Mouse (Mus musculus): ENCODE measurements around the gene Mybbp1a. TPM values are rescaled to one million over a fixed set of nuclear protein-coding genes. Genes with fewer than 3 reads are reported as not detected.
A peak's percentile ranks its signal among the peaks of the same experiment; 100 is the strongest.

The Mybbp1a gene
- 59.8 and 71.3 TPM in 2 replicates for polyA plus RNA-seq (2012; ENCODE audit: insufficient read depth, low replicate concordance)

- Histone ChIP-seq H3K27me3 (replicated peaks) (peaks cover 8% of the 10 kb centered on the region), H3K9me3 (no peaks in the 10 kb centered on the region), H3K4me3 (replicated peaks) (peak within 1 kb of the TSS; percentile 97), H3K36me3 (replicated peaks; ENCODE audit: low read length) (peaks cover 42% of the 10 kb centered on the region), H3K4me1 (peaks cover 55% of the 10 kb centered on the region)
- TF ChIP-seq GATA1 (IDR thresholded peaks at IDR 0.05; ENCODE audit: borderline replicate concordance, low read length) (no peak), FLI1 (IDR thresholded peaks at IDR 0.05; ENCODE audit: low read length) (no peak)
Observed at GRCm38 (mm10) chr11:72440965-72441664, at the start of gene Mybbp1a. Gene Mybbp1a (plus strand): TSS chr11:72441355.

GRCm38 (mm10) chr11:72393243-72393642, 47.9 kb upstream of the Mybbp1a start:
- Histone ChIP-seq H3K36me3 (replicated peaks; ENCODE audit: low read length) (no peaks in the 10 kb centered on the region), H3K4me1 (peaks cover 17% of the 10 kb centered on the region), H3K27me3 (replicated peaks) (peaks cover 54% of the 10 kb centered on the region), H3K9me3 (no peaks in the 10 kb centered on the region), H3K4me3 (replicated peaks) (no peak overlapping the region)
- TF ChIP-seq FLI1 (IDR thresholded peaks at IDR 0.05; ENCODE audit: low read length): no peak
- TF ChIP-seq GATA1 (IDR thresholded peaks at IDR 0.05; ENCODE audit: borderline replicate concordance, low read length): no peak

- no peak for TF ChIP-seq FLI1 (IDR thresholded peaks at IDR 0.05; ENCODE audit: low read length)
- TF ChIP-seq GATA1 (IDR thresholded peaks at IDR 0.05; ENCODE audit: borderline replicate concordance, low read length): no peak
- H3K4me3 ChIP-seq (replicated peaks): no peak overlapping the region
- H3K9me3 ChIP-seq: no peaks in the 10 kb centered on the region
- H3K27me3 ChIP-seq (replicated peaks): peaks cover 53% of the 10 kb centered on the region
- no peaks in the 10 kb centered on the region for H3K36me3 ChIP-seq (replicated peaks; ENCODE audit: low read length)
- H3K4me1 ChIP-seq: peaks cover 17% of the 10 kb centered on the region
Observed at GRCm38 (mm10) chr11:72393669-72394068, 47.5 kb upstream of the Mybbp1a start.

GRCm38 (mm10) chr11:72394694-72395093, 46.5 kb upstream of the Mybbp1a start:
- H3K9me3 ChIP-seq: peaks cover 3% of the 10 kb centered on the region
- H3K4me3 ChIP-seq (replicated peaks): no peak overlapping the region
- no peaks in the 10 kb centered on the region for H3K36me3 ChIP-seq (replicated peaks; ENCODE audit: low read length)
- H3K4me1 ChIP-seq: peaks cover 17% of the 10 kb centered on the region
- TF ChIP-seq FLI1 (IDR thresholded peaks at IDR 0.05; ENCODE audit: low read length) (no peak), GATA1 (IDR thresholded peaks at IDR 0.05; ENCODE audit: borderline replicate concordance, low read length) (no peak)
- peaks cover 59% of the 10 kb centered on the region for H3K27me3 ChIP-seq (replicated peaks)

GRCm38 (mm10) chr11:72395652-72396051, 45.5 kb upstream of the Mybbp1a start:
- H3K36me3 ChIP-seq (replicated peaks; ENCODE audit: low read length): no peaks in the 10 kb centered on the region
- H3K4me1 ChIP-seq: peaks cover 17% of the 10 kb centered on the region
- TF ChIP-seq FLI1 (IDR thresholded peaks at IDR 0.05; ENCODE audit: low read length) (no peak), GATA1 (IDR thresholded peaks at IDR 0.05; ENCODE audit: borderline replicate concordance, low read length) (no peak)
- H3K27me3 ChIP-seq (replicated peaks): peaks cover 67% of the 10 kb centered on the region
- peaks cover 7% of the 10 kb centered on the region for H3K9me3 ChIP-seq
- H3K4me3 ChIP-seq (replicated peaks): no peak overlapping the region

GRCm38 (mm10) chr11:72396621-72397020, 44.5 kb upstream of the Mybbp1a start:
- Histone ChIP-seq H3K36me3 (replicated peaks; ENCODE audit: low read length) (no peaks in the 10 kb centered on the region), H3K27me3 (replicated peaks) (peaks cover 74% of the 10 kb centered on the region)
- TF ChIP-seq GATA1 (IDR thresholded peaks at IDR 0.05; ENCODE audit: borderline replicate concordance, low read length) (no peak), FLI1 (IDR thresholded peaks at IDR 0.05; ENCODE audit: low read length) (no peak)

GRCm38 (mm10) chr11:72397072-72397471, 44.1 kb upstream of the Mybbp1a start:
- H3K9me3 ChIP-seq: peaks cover 7% of the 10 kb centered on the region
- TF ChIP-seq GATA1 (IDR thresholded peaks at IDR 0.05; ENCODE audit: borderline replicate concordance, low read length) (no peak), FLI1 (IDR thresholded peaks at IDR 0.05; ENCODE audit: low read length) (no peak)
- peaks cover 17% of the 10 kb centered on the region for H3K4me1 ChIP-seq
- no peaks in the 10 kb centered on the region for H3K36me3 ChIP-seq (replicated peaks; ENCODE audit: low read length)
- H3K4me3 ChIP-seq (replicated peaks): no peak overlapping the region
- H3K27me3 ChIP-seq (replicated peaks): peaks cover 75% of the 10 kb centered on the region

More at GRCm38 (mm10) chr11:72396621-72397020, 44.5 kb upstream of the Mybbp1a start:
- Histone ChIP-seq H3K9me3 (peaks cover 7% of the 10 kb centered on the region), H3K4me1 (peaks cover 17% of the 10 kb centered on the region), H3K4me3 (replicated peaks) (no peak overlapping the region)

GRCm38 (mm10) chr11:72397811-72398525, 43.2 kb upstream of the Mybbp1a start:
- Histone ChIP-seq H3K4me3 (replicated peaks) (no peak overlapping the region), H3K27me3 (replicated peaks) (peaks cover 84% of the 10 kb centered on the region), H3K36me3 (replicated peaks; ENCODE audit: low read length) (no peaks in the 10 kb centered on the region), H3K9me3 (peaks cover 7% of the 10 kb centered on the region), H3K4me1 (peaks cover 17% of the 10 kb centered on the region)
- no peak for TF ChIP-seq GATA1 (IDR thresholded peaks at IDR 0.05; ENCODE audit: borderline replicate concordance, low read length)
- TF ChIP-seq FLI1 (IDR thresholded peaks at IDR 0.05; ENCODE audit: low read length): no peak

- H3K36me3 ChIP-seq (replicated peaks; ENCODE audit: low read length): no peaks in the 10 kb centered on the region
- peaks cover 7% of the 10 kb centered on the region for H3K9me3 ChIP-seq
- peaks cover 87% of the 10 kb centered on the region for H3K27me3 ChIP-seq (replicated peaks)
- TF ChIP-seq GATA1 (IDR thresholded peaks at IDR 0.05; ENCODE audit: borderline replicate concordance, low read length): no peak
- TF ChIP-seq FLI1 (IDR thresholded peaks at IDR 0.05; ENCODE audit: low read length): no peak
- no peaks in the 10 kb centered on the region for H3K4me1 ChIP-seq
- no peak overlapping the region for H3K4me3 ChIP-seq (replicated peaks)
Observed at GRCm38 (mm10) chr11:72401068-72401467, 40.1 kb upstream of the Mybbp1a start.

- Histone ChIP-seq H3K9me3 (peaks cover 7% of the 10 kb centered on the region), H3K27me3 (replicated peaks) (peaks cover 87% of the 10 kb centered on the region), H3K36me3 (replicated peaks; ENCODE audit: low read length) (no peaks in the 10 kb centered on the region), H3K4me3 (replicated peaks) (no peak overlapping the region), H3K4me1 (no peaks in the 10 kb centered on the region)
- TF ChIP-seq GATA1 (IDR thresholded peaks at IDR 0.05; ENCODE audit: borderline replicate concordance, low read length): no peak
- no peak for TF ChIP-seq FLI1 (IDR thresholded peaks at IDR 0.05; ENCODE audit: low read length)
Observed at GRCm38 (mm10) chr11:72402017-72402416, 39.1 kb upstream of the Mybbp1a start.

Data from megakaryocyte, embryonic 14.5 days (primary cell).